Mouse (Mus musculus) neural tube, embryonic 10.5 days (tissue): ENCODE measurements around the gene Pald1.

Source experiments
- DNase-seq: peaks from one replicate; pipeline ENCODE4 v3.0.0-alpha.2; 2017; ENCODE audit warnings: low spot score; ENCODE audit errors: extremely low spot score

Gene Pald1

DNA sequence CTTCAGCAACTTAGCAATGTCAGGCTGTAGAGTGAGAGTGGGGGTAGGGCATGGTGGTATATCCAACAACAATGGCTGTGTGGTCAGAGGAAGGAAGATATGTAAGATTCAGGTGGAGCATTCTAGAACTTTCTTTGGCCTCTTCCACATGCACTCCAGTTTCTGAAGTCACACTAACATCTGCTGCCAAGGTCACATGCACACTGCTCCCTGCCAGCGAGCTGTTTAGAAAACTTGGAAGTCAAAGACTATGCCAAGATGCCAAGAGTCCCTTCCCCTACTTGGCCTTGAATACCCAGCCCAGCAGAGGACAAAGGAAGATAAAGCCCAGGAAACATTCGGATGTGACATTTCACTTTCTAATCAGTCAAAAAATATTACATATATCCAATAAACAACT lies 19.6 kb upstream of the Pald1 start:
- no peak for DNase-seq

DNA sequence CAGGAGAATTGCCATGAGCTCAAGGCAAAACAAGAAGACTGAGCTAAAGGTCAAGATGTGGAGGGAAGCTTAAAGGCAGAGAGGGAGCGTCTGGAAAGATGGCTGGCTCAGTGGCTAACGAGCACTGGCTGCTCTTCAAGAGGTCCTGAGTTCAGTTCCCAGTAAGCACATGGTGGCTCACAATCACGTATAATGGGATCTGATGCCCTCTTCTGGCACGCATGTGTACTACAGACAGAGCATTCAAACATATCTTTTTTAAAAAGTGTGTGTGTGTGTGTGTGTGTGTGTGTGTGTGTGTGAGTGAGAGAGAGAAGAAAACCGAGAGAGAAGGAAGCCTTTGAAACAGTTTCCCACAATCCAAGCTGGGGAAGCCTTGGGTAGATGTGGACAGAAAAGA lies 19.1 kb upstream of the Pald1 start:
- DNase-seq, result no peak

DNA sequence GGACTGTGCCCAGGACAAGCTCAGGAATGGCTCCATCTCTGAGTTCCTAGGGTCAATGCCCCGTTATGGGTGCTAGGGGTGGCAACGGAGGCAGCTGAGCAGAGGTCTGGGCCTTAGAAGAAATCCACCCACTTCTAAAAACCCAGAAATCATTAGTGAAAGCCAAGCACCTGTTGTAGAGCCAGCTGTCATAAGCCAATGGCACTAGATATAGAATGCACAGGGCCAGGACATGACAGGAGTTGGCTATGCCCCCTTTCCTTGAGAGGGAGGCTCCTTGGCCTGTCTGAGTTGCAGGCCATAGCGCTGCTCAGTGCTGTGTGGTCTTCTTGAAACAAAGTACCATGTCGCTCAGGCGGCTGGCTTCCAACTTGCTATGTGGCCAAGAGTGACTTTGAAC lies 17.1 kb upstream of the Pald1 start:
- no peak for DNase-seq

DNA sequence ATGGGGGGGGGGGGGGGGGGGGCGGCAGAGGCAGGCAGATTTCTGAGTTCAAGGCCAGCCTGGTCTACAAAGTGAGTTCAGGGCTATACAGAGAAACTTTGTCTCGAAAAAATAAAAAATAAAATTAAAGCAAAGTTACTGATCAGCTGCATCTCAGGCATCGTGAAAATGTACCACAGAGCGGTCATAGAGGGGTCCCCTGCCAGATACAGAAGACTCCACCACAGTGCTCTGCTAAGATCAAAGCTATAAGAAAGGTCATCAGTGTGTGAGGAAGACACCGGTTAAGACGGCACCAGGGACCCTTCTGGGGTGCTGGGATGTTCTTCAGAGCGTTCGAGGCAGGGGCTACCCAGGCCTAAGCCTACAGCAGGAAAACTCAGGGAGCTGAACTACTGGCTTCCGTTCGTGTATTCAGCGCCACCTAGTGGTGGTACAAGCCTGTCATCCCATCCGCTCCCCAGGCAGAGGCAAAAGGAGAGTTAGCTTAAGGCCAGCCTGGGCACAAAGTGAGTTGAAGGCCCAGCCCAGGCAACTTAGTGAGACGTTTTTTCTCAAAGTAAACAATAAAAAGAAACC lies 15.9 kb upstream of the Pald1 start:
- peak; percentile 84 for DNase-seq

DNA sequence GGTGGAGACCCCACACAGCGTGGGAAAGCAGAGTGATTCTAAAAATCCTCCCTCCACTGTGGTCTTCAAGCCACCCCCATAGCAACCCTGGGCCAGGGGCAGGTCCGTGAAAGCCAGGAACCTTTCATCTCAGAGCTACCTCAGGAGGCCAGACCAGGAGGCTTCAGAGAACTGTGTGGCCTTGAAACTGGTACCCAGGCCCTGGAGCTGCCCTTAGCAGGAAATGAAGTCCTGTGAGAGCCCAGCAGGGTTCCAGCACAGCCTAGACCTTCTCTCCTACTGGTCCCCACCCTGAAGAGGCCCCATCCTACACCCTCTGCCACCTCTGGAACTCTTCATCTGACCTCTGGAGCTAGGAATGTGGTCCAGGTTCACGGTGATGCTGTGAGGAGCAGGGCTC lies 14.8 kb upstream of the Pald1 start:
- no peak for DNase-seq

DNA sequence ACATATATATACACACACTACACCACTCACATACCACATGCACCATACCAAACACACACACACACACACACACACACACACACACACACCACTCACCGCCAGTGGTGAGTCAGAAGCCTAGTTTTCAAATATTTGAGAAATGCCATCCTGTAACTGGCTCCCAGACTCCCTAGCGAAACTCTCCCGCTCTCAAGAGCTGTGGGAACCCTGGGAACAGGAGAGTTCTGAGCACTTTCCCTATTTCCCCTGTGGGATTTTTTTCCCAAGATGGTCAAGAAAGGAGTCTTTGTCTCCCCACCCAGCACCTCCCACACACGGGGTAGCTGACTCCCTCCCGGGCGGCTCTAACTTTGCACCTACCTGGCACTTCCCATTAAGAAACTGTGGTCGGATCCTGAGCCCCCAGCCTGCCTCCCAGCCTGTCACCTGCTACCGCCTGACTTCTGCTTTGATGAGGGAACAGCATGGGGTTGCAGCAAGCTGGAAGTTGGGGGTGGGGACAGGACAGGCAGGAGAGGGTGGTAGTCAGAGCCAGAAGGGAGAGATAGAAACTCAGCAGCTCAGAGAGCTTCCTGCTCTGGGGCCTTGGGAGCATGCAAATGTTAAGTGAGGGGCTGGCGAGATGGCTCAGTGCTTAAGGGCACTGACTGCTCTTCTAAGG lies 11.3 kb upstream of the Pald1 start:
- DNase-seq, result no peak

DNA sequence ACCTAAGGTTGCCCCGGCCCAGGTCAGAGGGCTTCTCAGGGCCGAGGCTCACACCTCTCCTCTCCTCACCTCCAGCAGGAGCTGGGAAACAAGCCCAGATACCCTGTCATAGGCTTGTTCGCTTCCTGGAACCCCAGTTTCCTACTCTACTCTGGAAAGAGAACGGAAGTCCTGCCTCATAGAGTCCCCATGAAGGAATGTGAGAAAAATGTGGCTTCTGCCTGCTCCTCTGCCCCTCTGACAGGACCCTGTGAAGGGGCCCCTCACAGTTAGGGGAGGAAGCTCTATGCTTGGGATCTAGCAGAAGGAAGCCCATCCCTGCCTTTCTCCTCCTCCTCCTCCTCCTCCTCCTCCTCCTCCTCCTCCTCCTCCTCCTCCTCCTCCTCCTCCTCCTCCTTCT lies 9.3 kb upstream of the Pald1 start:
- no peak for DNase-seq

DNA sequence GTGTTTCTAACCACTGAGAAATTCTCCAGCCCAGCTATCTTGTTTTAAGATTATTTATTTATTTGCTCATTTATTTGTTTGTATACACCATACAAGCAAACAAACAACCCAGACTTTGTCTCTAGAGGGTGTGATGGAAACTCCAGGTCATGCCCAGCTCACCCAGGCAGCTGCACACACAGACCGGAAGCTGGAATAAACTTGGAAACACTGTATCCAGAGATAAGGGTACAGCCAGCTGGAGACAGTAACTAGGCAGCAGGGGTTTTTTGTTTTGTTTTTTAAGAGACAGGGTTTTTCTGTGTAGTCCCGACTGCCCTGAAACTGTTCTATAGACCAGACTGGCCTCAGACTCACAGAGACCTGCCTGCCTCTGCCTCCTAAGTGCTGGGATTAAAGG lies 6.8 kb upstream of the Pald1 start:
- DNase-seq, result no peak

DNA sequence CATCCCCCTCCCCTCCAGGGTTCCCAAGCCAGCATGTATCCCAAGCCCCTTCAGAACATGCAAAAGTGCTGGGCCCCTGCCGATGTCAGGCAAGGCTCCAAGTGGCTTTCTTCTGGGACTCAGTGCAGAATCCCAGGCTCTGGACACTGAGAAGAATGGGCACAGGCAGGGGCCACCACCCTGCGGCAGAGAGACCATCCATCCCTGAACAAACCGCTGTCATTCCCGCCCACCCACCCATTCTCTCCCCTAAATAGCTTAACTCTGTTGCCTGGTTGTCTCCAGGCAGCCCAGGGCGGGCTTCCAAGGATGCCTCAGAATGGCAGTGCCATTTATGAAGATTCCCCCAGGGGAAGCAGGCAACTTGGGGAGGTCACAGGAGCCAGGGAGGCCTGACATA lies 5.7 kb upstream of the Pald1 start:
- no peak for DNase-seq

DNA sequence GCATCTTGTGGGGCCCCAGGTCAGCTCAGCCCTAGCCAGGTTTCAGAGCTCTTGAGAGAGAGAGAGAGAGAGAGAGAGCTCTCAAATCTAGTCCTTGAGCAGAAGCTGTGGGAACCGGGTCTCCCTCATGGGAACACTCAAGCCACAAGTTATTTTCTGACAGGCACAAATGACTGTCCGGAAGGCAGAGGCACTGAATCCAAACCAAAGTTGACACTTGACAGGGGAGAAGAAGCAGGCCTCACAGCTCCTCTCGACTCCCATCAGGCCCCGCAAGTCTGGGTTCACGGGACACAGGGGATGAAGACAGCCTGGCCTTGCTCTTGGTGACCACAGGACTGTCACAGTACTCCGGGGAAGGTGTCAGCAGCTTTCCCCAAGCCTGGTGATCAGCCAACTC lies 3.0 kb upstream of the Pald1 start:
- DNase-seq, result no peak

DNA sequence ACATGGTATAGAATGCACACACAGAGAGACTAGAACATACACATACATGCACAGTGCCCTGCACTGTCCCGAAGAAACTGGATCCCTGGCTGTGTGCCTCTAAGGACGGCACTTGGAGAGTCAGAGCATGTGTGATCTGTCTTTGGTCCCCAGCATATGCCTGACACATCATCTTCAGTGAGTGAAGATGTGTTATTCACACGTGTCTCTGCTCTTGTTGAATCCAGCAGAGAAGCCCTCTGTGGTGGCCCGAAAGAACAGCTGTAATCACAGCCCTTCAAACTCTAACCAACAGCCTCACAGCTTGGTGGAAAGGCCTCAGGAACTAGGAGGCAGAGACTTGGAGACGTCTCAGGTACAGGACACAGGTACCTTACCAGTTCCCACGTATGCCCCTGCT lies 1.8 kb upstream of the Pald1 start:
- no peak for DNase-seq

DNA sequence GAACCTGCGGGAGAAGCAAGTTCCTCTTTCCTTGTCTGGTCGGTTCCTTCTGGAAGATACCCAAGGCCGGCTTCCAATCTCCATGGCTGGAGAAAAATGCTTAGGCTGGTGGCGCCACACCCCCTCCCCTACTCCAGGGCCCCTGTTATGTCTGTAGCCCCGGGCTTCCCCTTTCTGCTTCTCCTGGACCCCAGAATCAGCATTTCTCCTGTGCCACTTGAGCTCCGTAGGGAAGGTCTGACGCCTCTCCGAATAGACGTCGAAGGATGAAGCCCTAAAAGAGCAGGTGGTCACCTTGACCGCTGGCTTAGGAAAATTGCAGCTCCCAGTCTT lies 351 bp upstream of the Pald1 start:
- DNase-seq, result no peak

DNA sequence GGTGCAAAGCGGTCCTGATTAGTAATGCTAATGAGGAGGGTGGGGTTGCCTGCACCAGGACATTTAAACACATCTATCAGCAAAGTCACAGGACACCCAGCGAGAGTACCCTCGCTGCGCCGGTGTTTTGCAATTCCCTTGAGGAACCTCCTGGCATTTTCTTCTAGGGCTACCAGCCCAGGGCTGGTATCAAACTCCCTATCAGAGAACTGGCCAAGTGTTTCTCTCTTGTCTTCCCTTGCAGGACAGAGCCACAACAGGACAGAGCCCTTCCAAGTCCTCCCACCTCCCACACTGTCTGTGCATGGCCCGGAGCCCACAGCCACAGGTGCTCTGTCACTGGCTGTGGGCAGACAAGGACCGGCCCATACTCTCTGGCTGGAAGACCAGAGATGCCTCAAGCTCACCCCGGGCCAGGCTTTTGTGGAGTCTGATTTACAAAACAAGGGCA lies 1.0 kb downstream of the Pald1 start:
- DNase-seq, result peak; percentile 49

DNA sequence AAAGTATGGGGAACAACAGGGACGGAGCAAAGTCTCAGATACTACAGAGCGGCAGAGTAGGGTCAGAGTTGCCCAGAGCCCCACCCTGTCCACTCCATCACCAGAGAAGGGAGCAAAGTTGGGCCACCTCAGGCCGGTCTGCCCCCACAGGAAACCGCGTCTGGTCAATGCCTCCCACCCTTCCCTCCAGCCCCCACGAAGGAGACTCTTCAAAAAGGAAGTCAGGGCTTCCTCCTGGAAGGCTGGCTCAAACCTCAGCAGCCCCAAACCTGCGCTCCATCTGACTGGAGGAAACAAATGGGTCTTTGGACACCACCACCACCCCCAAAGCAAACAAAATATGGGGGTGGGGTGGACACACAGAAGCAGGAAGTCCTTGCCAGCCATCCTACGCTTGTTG lies 1.5 kb downstream of the Pald1 start:
- no peak for DNase-seq

DNA sequence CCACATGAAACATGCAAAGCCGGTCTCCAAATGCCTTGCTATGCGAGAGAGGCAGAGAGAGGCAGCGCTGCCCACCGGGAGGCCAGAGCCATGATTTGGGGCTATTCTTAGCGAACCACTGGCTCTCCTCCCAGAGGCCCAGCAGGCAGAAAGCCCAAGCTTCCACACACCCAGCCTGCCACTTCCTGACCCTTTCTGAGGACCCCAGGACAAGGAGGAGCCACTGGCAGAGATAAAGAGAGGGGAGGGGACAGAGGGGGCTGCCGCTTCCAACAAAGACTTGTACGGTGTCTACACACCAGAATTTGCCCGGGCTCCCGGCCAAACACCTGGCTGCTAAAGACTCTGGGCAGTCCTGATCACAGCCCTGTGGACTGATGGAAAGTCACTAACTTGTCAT lies 3.1 kb downstream of the Pald1 start:
- DNase-seq, result no peak

DNA sequence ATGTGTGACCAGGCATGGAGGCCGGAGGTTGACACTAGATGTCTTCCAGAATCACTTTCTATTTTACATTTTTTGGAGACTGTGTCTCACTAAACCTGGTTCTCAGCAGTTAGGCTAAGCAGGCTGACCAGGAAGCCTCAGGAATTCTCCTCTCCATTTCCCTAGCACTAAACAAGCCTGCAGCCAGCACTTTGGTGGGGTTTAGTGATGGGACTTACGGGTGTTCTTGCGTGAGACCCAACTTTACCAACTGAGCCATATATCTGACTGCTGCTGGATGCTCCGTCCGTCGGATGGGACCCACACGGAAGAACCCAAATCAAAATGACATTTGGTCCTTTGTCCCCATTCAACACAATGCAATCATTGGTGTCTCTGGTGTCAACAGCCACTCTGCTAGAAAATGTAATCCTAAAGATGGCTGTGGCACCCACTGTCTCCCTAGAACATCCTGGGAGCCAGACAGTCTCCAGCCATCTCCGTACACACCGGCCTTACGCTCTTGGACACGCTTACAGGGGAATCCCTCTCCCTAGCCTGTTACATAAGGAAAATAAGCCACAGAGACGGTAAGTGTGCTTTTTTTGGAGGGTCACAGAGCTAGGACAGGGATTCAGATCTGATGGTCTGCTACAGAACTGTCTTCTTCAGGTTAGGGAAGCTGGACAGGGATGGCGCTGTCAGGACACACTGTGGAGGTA lies 3.8 kb downstream of the Pald1 start:
- DNase-seq, result no peak

DNA sequence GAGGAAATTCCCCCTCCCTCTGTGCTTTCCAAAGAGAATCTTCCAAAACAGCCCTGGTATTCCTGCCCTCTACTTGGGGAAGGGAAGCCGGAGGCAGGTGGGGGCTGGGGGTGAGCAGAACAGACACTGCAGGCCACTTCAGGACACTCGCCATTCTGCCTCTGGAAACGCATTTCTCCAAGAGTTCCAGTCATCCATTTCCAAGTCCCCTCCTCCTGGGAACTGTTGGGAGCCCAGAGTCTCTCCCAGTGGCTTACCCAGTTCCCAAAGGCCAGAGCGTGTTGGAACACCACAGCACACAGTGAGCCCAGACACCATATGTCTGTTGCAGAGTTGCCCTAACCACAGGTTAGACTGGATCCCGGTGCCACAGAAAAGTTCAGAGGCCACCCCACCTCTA lies 4.6 kb downstream of the Pald1 start:
- no peak for DNase-seq

DNA sequence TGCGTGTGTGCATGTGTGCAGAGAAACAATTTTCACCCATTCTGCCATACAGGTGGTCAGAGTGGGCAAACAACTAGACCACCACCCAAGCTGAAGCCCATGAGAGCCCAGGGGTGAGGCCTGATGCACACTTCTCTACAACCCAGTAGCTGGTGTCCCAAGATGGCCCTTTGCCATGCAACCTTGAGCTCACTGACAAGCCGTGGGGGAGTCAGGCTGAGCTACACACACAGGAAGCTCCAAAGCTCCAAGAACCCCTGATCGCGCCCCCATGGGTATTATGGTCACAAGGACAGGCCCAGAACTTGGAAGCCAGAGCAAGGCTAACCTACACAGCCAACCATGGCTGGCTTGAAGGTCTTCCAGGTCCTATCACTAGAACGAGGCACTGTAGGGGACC lies 5.3 kb downstream of the Pald1 start:
- DNase-seq, result no peak

DNA sequence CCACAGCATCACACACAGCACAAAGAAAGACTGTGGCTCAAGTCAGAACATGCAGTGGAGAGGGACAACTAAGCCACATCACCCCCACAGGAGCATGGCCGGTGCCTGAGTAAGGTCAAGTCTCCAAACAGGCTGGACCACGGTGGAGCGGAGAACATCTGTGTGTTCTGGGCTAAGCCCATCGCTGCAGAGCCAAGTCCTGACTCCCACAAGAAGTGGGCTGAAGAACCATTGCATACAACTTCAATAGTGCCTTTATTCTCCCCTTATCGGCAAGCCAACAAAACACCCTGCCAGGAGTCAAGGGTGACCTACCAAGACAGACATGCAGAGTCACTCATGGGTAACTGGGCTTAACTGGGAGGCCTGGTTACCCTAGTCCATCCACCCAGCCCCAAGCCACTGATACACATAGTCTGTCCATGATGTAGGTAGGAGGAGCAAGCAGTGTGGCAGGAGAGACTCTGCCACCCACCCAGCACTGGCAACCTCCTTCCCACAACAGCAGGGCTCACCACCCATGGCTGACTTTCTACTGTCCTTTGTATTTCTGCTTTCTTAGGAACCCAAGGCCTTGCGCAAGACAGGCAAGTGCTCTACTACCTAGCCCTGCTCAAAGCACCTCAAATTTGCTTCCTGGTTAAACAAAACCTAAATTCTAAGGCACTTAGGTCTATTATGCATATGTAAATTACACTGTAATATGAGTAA lies 8.4 kb downstream of the Pald1 start:
- no peak for DNase-seq

DNA sequence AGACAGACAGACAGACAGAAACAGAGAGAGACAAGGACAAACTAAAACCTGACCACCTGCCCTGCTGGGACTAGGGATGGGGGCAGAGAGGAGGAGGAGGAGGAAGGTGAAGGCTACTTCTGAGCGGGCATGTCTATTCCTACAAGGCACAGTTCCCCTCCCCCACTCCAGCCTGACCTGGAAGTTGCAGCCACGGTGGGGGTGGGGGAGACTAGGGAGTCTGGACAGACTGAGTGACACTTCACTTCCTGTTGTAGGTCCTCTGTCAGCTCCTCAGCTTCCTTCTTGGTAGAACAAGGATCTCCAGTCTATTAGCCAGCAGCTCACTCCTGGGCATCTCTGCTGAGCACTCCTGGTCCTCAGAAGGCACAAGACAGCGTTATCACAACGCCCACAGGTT lies 9.3 kb downstream of the Pald1 start:
- no peak for DNase-seq

DNA sequence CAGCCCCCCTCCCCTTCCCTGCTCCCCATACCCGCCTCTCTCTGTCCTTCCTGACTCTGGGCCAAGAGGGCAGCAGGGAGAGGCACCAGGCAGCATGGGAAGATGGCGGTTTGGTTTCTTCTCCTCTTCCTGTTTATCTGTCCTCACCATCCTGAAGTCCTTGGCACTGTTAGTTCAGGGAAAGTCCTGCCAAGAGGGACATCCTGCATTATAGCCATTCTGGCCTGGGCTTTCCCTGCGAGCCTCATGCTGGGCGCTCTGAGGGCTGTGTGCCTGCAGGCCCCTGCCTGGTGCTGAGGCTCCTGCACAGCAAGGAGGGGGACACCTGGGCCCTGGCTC lies 10.8 kb downstream of the Pald1 start:
- no peak for DNase-seq

DNA sequence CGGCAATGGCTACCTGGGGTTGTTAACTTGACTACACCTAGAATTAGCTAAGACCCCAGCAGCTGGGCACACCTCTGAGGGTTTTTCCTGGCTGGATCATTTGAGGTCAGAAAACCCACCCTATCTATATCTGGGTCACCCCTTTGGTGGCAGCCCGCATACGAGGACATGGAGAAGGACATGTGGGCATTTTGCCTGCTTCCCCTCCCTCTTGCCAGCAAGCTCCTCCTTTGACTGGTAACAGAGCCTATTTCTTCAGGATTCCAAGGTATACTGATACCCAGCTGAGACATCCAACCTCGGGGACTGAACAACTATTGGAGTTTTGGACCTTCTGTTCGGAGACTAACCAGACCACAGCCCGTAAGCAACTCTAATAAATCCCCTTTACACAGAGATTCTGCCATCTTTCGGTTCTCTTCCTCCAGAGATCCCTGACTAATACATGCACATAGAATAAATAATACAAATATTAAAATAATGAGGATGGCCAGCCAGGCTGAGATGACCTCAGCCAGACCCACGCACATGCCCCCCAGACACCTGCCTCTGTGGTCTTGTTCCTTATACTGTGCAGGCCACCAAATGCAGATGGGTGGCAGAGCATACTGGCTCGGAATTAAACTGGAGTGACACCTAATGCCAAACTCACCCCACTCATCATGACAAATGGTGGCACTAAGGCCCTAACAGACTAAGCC lies 11.3 kb downstream of the Pald1 start:
- no peak for DNase-seq
